Mouse (Mus musculus): ENCODE data around the gene Trak1.

Gene Trak1

GRCm38 (mm10) chr9:121295221-121295620 is 2.1 kb upstream of the Trak1 start:
- DNase-seq (ENCODE audit: low spot score), result no peak

GRCm38 (mm10) chr9:121298065-121298398 is 730 bp downstream of the Trak1 start:
- no peak for DNase-seq (ENCODE audit: low spot score)

- DNase-seq (ENCODE audit: low spot score), result no peak
Measured at GRCm38 (mm10) chr9:121298411-121299091, 1.2 kb downstream of the Trak1 start.

GRCm38 (mm10) chr9:121299223-121299755 is 2.0 kb downstream of the Trak1 start:
- DNase-seq (ENCODE audit: low spot score), result no peak

- no peak for DNase-seq (ENCODE audit: low spot score)
Measured at GRCm38 (mm10) chr9:121299976-121300570, 2.8 kb downstream of the Trak1 start.

GRCm38 (mm10) chr9:121301041-121301920 is 4.0 kb downstream of the Trak1 start:
- no peak for DNase-seq (ENCODE audit: low spot score)

GRCm38 (mm10) chr9:121302543-121302942 is 5.2 kb downstream of the Trak1 start:
- DNase-seq (ENCODE audit: low spot score), result no peak

- no peak for DNase-seq (ENCODE audit: low spot score)
Measured at GRCm38 (mm10) chr9:121303086-121303485, 5.8 kb downstream of the Trak1 start.

GRCm38 (mm10) chr9:121303748-121304147 is 6.4 kb downstream of the Trak1 start:
- no peak for DNase-seq (ENCODE audit: low spot score)

- DNase-seq (ENCODE audit: low spot score), result no peak
Measured at GRCm38 (mm10) chr9:121304520-121304919, 7.2 kb downstream of the Trak1 start.

GRCm38 (mm10) chr9:121305456-121305855 is 8.2 kb downstream of the Trak1 start:
- DNase-seq (ENCODE audit: low spot score), result no peak

GRCm38 (mm10) chr9:121309287-121309686 is 12.0 kb downstream of the Trak1 start:
- DNase-seq (ENCODE audit: low spot score), result no peak

- DNase-seq (ENCODE audit: low spot score), result no peak
Measured at GRCm38 (mm10) chr9:121310501-121310900, 13.2 kb downstream of the Trak1 start.

GRCm38 (mm10) chr9:121311846-121312236 is 14.5 kb downstream of the Trak1 start:
- DNase-seq (ENCODE audit: low spot score), result no peak

- no peak for DNase-seq (ENCODE audit: low spot score)
Measured at GRCm38 (mm10) chr9:121312237-121312891, 15.1 kb downstream of the Trak1 start.

- DNase-seq (ENCODE audit: low spot score), result peak; percentile 73
Measured at GRCm38 (mm10) chr9:121313656-121314374, 16.5 kb downstream of the Trak1 start.

GRCm38 (mm10) chr9:121314541-121315152 is 17.3 kb downstream of the Trak1 start:
- DNase-seq (ENCODE audit: low spot score), result no peak

- DNase-seq (ENCODE audit: low spot score), result no peak
Measured at GRCm38 (mm10) chr9:121315901-121316595, 18.7 kb downstream of the Trak1 start.

GRCm38 (mm10) chr9:121316621-121317405 is 19.5 kb downstream of the Trak1 start:
- DNase-seq (ENCODE audit: low spot score), result no peak

Measured in ovary, adult 18-20 months (tissue).